Mouse (Mus musculus) gastrocnemius, postnatal 36 days (tissue): Measurements from ENCODE around the gene Fam120a. TPM values are rescaled to one million over a fixed set of nuclear protein-coding genes. Genes with fewer than 3 reads are reported as not detected.

Source experiments
- DNase-seq, 2 experiments: peaks; one replicate each; pipeline ENCODE4 v3.0.0; 2022
- intact Hi-C: fragments of 180-260 bp; cut with DNase I; formaldehyde crosslinking; loops from one replicate; pipeline ENCODE4 v1.15.1; 2025
- total RNA-seq, 2 experiments: library from RNA; stranded (reverse); gene quantifications; 2 replicates each; pipeline ENCODE4 v1.2.3; 2021

Gene Fam120a
- total RNA-seq, 2 experiments from 2014 or later: 99.8 to 105 TPM

- DNase-seq: no peak
- intact Hi-C loops: loop anchor here (5.0 kb wide), 1 partner anchor 91 kb away; no protein-coding TSS in a partner anchor
Observed at GRCm38 (mm10) chr13:48968750-48969088, 902 bp upstream of the Fam120a start.

- intact Hi-C loops: loop anchor here (5.0 kb wide), 1 partner anchor 90 kb away; no protein-coding TSS in a partner anchor
- peak; percentile 14 to 52 for DNase-seq
Observed at GRCm38 (mm10) chr13:48966851-48967821, 681 bp downstream of the Fam120a start.

DNA sequence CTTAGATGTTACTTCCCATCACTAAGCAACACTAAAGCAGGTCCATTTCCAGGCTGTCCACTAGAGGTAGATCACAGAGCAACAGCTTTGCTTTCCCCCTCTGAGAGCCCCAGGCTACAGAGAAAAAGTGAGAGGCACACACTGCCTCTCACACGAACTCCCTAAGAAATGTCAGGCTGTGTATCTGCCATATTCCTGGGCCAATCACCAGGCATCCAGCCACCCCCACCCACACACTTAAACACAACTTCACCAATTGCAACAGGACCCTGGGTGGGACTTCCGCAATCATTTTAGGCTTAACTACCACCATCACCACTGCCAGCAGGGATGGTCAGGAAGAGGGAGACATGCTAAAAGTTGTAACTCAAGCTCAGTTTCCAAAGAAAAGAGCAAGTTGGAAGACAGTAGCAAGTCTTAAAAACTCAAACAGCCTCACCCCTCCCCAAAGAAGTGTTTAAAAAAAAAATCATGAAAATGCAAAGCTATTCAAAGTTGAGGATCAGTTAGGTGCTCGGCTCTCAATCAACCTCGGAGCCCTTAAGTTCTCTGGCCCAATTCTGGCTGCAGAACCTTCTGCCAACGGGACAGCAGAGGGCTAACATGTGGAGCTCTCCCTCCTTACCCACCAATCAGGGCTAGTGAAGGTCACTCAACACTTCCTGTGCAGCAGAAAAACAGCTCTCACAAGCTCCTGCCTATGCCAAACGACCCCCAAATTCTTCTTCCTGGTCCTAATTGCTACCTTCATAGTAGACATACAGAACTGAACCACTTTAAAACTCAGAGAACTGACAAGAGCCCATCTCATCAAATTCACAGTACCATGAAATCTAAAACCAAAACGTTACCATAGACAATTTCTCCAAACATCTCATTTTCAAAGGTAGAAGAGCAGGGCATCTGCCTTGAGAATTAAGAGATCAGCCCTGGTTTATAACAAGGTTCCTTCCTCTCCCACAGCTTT is 2.0 kb downstream of the Fam120a start:
- DNase-seq: peak; percentile 55 to 69
- intact Hi-C loops: loop anchor here (5.0 kb wide), 1 partner anchor 89 kb away; no protein-coding TSS in a partner anchor

DNA sequence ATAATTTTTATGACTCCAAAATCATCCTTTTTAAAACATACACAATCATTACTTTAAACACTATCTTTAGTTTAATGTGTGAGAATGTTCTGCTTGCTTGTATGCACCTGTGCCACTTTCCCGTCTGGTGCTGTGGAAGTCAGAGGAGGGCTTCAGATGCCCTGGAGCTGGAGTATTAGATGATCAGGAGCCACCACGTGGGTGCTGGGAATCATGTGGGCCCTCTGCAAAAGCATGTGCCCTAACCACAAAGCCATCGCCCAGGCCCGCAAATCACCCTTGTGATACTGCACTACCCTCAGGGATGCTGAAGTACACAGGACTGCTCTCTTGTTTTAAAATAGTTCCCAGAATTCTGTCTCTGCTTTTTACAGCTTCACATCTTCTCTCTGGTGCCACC is 3.0 kb downstream of the Fam120a start:
- DNase-seq: no peak
- intact Hi-C loops: loop anchor here (5.0 kb wide), 1 partner anchor 88 kb away; no protein-coding TSS in a partner anchor

- no peak for DNase-seq
- intact Hi-C loops: no loop called here
Observed at GRCm38 (mm10) chr13:48963111-48963510, 4.7 kb downstream of the Fam120a start.

GRCm38 (mm10) chr13:48962519-48962918 is 5.3 kb downstream of the Fam120a start:
- no peak for DNase-seq

DNA sequence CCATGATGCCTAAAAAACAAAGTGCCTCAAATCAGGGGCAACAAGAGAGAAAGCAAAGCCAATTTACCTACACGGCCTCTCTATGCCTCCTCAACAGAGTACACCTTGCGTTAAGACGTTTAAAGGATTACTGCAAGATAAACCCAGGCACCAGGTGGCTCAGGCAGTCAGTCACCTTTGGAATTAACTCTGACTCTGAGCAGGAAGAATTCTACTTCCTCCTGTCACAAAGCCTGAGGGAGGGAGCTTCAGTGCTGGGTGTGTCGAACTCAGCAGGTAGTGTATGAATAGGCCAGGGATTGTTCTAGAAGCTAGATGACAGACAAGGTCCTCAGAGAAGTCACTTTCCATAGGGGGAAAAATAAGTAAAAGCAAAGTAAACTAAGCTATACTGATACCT is 9.2 kb downstream of the Fam120a start:
- intact Hi-C loops: no loop called here
- no peak for DNase-seq

More at GRCm38 (mm10) chr13:48962519-48962918, 5.3 kb downstream of the Fam120a start:
- intact Hi-C loops: no loop called here

DNA sequence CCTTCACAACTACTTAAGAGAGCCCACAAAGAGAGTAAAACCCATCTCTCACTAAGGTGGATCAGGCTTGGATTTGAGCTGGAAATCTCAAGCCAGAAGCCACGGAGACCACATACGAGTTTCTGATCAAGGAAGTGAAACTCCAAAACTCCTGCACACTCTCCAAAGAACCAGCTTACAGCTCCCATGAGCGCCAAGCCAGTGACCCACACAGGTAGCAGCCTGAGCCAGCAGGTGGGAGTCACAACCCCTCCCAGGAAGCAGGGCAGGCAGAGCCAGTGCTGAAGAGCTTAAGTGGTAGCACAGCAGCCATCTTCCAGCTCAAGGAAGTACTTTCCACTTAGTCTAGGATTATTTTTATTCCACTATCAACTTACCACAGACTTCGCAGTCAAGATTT is 13.0 kb downstream of the Fam120a start:
- DNase-seq: no peak
- intact Hi-C loops: no loop called here

DNA sequence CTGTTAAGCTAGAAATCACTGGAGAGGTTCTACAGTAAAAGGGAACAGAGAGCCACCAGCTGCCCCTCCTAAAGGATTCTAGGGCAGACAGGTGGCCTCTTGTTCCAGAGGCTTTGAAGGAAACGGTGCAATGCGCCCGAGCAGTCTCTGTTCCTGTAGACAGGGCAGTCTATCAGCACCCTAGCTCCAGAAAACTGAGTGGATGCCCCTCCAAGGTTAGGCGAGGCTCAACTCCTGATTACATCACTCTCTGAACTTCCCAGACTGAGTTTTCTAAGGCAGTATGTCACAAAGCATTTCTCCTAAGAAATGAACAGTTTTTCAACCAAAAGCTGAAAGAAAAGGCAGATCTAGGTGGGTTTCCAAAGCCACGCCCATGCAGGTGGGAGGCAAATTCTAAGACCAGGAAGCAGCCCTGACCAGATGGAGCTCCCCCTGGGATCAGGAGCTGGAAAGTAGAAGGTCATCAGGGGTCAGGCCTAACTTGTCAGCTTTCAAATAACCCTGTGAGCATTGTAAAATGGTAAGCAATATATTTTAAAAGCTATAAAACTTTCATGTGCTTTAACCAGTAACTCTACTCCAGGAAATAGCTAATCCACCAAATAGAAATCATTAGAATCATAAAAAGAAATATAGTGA is 17.1 kb downstream of the Fam120a start:
- intact Hi-C loops: no loop called here
- DNase-seq: no peak

DNA sequence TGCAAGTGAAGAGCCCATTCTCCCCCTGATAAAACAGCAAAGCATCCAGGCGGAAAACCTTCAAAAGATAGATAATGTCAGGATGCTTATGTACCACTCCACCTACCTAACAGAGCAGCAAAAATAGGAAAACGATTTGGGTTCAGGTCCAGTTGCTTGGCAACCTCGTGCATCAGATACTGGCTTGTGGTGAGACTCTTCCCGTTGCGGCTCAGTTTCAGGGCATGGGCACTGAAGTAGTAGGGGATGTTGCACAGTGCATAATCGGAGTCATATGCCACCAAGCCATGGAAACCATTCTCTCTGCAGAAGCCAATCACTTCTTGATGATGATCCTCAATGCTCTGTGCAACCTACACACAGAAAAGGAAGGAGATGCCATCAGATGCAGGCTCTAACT is 18.9 kb downstream of the Fam120a start:
- DNase-seq: no peak
- intact Hi-C loops: no loop called here

DNA sequence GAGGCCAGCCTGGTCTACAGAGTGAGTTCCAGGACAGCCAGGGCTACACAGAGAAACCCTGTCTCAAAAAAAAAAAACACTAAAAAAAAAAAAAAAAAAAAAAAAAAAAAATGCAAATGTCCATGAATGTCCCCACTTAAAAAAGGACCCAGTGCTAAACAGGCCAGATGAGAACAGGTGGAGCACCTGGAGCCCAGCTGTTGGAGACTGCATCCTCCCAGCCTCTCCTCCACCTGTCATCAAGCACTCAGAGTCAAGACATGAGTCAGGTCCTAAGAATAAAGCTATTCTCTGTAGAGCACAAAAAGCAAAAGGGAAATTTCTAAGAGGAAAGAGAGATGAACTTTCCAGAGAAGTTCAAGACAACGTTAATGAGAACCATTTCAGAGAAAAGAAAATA is 23.2 kb downstream of the Fam120a start:
- DNase-seq: no peak
- intact Hi-C loops: no loop called here

GRCm38 (mm10) chr13:48942471-48942870 is 25.3 kb downstream of the Fam120a start:
- intact Hi-C loops: no loop called here
- no peak for DNase-seq

DNA sequence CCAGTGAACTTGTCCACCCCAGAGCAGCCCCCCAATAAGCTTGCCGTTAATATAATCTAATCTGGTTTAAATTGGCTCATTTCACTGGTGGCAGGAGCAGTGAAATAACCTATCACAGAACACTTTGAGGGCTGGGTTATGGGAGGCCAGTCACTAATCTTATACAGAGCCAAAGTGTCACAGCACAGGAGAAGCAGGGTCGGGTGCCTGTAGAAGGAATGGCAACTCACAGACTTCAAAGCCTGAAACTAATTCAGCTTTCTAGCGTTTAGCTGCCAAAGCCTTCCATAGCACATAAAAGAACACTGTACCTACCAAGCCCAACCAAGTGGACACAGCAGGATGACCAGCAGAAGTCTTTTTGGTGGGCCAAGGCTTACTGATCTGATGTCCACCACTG is 26.0 kb downstream of the Fam120a start:
- intact Hi-C loops: no loop called here
- no peak for DNase-seq

GRCm38 (mm10) chr13:48934597-48934996 is 33.2 kb downstream of the Fam120a start:
- no peak for DNase-seq
- intact Hi-C loops: no loop called here

- intact Hi-C loops: no loop called here
- no peak for DNase-seq
Observed at GRCm38 (mm10) chr13:48932692-48933091, 35.1 kb downstream of the Fam120a start.

DNA sequence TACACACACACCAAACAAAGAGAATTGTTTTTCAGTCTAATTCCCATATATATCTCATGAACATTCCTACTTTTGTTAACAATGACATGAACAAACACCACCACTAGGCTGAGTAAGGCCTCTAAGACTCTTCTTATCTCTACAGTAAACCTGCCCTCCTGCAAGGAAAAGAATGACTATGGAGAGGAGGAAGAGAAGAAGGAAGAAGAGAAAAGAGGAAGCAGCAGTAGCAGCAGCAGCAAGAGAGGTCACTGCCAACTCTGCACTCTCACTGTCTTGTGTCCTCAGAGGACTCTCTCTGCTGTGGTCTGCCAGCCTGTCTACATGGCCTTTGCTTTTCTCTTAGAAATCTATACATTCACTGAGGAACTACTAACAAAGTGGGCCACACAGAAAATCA is 36.1 kb downstream of the Fam120a start:
- intact Hi-C loops: no loop called here
- no peak for DNase-seq

- intact Hi-C loops: no loop called here
- DNase-seq: no peak
Observed at GRCm38 (mm10) chr13:48931232-48931631, 36.6 kb downstream of the Fam120a start.

GRCm38 (mm10) chr13:48929535-48930110 is 38.2 kb downstream of the Fam120a start:
- intact Hi-C loops: no loop called here
- no peak for DNase-seq

DNA sequence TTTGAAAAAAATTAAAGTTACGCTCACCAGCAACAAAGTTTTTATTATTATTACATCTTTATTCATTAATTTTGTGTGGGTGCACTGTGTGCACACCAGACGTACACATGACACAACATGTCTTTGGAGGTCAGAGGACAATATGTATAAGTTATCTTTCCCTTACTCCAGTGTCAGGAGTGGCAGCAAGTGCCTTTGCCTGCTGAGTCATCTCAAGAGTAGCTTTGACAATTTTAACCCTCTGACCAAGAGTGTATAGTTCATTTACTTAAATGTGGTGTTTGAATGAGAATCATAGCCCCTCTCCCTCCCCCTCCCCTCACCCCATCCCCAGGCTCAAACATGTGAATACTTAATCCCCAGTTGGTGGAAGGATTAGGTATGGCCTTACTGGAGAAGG is 40.2 kb downstream of the Fam120a start:
- intact Hi-C loops: no loop called here

DNA sequence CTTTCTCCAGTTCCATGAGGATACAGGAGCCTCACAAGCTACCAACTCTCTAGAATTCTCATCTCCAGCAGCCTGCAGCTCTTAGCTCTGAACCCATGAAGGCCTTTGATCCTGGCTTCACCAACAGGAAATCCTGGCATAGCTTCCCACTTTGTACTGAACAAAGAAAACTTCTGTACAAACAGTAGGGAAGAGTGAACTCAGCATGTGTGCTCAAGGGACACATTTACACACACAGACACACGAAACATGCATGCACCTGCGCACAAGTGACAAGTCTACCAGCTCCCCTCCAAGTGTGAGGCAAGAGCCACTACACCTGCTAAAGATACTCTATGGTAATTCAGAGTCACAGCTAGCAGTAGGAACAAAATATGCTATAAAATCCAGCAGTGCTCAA is 45.1 kb downstream of the Fam120a start:
- intact Hi-C loops: no loop called here
- DNase-seq: no peak

More for the DNA sequence above, 40.2 kb downstream of the Fam120a start:
- no peak for DNase-seq
